Mouse (Mus musculus): Measurements from ENCODE around the gene Gstp3.

The Gstp3 gene

GRCm38 (mm10) chr19:4059069-4059740 is at the start of gene Gstp3:
Gene Gstp3, minus strand, starts transcription at chr19:4059569.
- DNase-seq, result peak; percentile 54

DNA sequence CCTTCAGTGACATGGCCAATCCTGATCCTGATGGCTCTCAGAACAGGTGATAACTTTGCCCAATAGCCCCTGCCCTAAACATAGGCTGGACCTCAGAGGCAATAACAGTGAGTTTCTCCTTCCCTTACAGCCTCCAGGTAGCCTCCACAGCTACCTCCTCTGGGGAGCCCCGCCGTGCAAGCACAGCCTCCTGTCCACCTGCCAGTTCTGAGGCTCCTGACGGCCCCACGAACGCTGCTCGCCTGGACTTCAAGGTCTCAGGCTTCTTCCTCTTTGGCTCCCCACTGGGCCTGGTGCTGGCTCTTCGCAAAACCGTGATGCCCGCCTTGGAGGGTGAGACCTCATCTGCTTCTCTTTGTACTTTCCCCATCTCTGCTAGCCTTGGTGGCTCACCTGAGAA is 49.2 kb upstream of the Gstp3 start:
- DNase-seq, result no peak

DNA sequence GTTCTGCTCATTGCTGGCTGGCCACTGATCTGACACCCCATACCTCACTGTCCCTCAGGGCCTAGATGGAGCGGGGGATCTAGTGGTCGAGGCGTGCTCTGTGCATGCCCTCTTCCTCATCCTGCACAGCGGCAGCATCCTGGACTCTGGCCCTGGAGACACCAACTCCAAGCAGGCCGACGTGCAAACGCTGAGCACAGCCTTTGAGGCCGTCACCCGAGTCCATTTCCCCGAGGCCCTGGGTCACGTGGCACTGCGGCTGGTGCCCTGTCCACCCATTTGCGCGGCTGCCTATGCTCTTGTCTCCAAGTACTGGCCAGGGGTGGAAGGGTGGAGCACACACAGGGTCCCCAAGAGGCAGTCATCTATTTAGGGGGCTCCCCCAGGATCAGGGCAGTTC is 47.3 kb upstream of the Gstp3 start:
- no peak for DNase-seq

DNA sequence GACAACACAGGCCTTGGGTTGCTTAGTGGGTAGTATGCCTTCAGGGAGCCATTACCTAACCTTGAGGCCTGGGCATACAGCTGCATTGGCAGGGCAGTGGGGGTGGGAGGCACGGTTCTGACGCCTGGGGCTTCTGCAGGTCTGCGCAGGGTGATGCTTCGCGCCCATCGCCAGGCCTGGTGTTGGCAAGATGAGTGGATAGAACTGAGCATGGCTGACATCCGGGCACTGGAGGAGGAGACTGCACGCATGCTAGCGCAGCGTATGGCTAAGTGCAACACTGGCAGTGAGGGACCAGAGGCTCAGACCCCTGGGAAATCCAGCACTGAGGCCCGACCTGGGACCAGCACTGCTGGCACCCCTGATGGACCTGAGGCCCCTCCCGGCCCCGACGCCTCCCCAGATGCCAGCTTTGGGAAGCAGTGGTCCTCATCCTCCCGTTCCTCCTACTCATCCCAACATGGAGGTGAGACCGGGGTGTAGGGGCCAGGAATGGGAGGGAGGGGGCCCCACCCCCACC is 45.4 kb upstream of the Gstp3 start:
- DNase-seq, result no peak

- peak; percentile 41 for DNase-seq
Measured at GRCm38 (mm10) chr19:4103792-4104191, 44.4 kb upstream of the Gstp3 start.

DNA sequence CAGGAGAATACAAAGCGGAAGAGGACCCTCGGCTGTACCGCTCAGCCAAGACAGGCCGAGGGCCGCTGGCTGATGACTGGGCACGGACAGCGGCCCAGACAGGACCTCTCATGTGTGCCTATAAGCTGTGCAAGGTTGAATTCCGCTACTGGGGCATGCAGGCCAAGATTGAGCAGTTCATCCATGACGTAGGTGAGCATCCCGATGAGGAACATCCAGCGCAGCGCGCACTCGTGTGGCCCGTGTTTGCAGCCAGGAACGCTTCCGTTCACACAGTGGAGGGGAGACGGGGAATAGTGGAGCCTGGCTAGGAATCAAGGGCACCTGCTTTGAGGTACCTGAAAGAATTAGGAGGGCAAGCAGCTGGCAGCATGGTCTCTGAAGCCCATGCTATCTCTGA is 43.9 kb upstream of the Gstp3 start:
- DNase-seq, result no peak

DNA sequence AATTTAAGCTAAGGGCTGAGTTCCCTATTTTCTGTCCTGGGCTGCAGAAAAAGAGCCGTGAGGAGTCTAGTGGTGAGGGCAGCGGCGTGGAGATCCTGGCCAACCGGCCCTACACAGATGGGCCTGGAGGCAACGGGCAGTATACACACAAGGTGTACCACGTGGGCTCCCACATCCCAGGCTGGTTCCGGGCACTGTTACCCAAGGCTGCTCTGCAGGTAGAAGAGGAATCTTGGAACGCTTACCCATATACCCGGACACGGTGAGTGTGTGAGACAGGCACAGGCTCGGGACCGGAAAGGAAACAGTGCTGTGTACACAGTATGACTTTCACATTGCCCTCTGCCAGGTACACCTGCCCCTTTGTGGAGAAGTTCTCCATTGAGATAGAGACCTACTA is 43.3 kb upstream of the Gstp3 start:
- no peak for DNase-seq

DNA sequence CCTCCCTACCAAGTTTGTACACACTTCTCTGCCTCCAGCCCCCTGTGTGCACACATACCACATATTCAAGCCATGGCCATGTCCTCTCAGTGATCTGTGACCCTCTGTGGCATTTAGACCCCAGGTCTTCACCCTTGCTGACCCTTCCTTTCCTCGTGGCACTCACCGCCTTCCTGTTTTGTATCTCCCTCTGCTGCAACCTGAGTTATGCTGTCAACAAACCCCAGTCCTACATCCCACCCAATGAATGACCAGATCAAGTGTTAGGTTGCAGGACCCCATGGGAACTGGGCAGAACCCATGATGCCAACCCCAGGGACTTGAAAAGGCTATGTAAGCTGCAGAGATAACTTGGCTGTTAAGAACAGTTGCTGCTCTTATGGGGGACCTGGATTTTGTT is 42.7 kb upstream of the Gstp3 start:
- no peak for DNase-seq

DNA sequence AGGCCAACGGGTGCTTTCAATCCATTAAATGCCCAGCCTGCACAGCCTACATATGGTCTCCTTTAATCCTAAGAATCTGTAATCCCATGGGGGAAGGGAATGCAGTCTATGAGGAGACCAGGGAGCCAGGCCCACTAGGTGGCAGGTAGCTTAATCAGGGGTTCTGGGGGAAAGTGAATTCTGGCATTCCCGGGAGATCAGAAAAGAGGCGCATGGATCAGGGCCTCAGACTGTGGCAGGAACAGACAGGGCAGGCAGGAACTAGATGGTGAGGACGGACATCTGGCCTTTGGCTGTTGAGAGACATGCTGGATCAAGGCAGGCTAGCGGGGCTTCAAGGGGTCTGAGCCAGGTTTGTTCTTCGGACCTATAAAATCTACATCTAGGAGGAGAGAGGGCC is 42.1 kb upstream of the Gstp3 start:
- DNase-seq, result no peak

DNA sequence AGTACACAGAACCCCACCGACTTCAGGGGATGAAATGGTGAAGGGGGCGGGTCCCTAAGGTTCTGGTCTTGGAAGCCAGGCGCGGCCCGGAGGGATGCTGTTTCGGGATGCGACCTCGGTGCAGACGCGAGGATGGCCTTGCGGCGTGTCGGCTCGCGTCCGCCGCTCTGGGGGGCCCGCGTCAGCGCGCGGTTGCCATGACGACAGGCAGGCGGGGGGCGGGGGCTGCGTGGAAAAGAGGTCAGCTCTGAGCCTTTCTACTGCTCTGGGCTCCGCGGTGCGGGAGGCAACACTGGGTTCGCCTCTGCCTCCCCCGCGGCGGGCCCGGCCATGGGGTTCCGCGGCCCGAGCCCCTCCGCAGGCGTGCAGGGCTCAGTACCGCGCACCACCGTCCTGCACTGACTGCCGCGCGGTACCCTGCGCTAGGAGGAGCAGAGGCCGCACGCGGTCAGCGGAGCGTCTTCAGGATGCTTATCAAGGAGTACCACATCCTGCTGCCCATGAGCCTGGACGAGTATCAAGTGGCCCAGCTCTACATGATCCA is 41.4 kb upstream of the Gstp3 start:
- peak; percentile 70 for DNase-seq

DNA sequence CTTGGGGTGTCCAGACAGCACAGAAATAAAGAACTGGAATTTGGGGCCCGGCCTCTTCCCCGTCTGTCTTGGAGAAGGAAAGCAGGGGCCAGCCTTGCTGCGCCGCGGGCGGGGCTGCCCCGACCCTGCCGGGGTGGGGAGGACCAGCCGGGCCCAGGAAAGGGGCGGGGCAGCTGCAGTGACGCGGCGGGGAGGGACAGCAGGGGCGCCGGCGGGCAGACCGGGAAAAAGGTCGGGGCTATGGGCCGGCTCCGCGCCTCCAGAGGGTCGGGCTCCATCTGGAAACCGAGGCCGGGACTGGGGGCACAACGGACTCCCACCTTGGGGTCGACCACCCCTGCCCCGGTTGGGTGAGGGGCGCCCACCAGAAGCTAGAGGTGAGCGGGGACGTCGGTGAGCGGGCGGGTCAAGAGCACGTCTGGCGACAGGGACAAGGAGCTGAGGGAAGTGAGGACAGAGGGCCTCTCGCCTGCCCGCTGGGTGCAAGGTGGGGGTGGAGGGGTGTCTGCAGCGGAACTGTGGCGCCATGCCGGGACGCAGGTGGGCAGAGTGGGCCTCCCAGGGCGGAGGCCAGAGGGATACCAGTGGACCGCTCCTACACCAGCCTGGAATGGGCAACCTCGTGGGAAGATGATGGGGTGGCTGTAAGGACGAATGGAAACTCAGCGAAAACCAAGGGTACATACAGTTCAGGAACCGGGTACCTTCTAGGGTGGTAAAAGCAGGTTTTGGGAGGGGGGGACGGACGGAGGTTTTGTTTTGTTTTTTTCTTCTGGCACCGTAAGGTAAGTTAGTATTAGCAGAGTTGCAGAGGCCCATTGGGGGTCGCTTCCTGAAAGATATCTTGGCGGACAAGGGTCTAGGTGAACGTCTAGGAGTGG is 40.7 kb upstream of the Gstp3 start, which contains the start of gene Pitpnm1:
TSS of gene Pitpnm1 (plus strand) at position 162 of the 881 bp plus-strand sequence.
- peak; percentile 85 for DNase-seq

DNA sequence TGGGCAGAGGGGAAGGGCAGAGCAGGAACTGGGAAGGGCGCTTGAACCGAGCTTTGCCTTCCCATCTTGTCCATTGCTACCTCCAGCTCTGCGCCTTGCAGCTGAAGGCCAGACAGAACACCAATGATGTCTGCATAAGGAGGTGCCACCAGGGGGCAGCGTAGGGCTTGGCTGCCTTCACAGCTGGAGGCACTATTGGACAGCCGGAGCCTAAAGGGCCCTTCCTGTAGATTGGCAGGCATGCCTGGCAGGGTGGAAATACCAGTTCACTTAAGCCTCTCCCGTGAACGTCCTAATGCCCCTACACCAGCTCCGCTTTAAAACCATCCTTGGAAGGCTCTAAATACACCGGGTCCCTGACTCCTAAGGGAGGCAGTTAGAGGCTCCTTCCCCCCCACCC is 39.7 kb upstream of the Gstp3 start:
- peak; percentile 95 for DNase-seq

GRCm38 (mm10) chr19:4098426-4098825 is 39.1 kb upstream of the Gstp3 start:
- no peak for DNase-seq

DNA sequence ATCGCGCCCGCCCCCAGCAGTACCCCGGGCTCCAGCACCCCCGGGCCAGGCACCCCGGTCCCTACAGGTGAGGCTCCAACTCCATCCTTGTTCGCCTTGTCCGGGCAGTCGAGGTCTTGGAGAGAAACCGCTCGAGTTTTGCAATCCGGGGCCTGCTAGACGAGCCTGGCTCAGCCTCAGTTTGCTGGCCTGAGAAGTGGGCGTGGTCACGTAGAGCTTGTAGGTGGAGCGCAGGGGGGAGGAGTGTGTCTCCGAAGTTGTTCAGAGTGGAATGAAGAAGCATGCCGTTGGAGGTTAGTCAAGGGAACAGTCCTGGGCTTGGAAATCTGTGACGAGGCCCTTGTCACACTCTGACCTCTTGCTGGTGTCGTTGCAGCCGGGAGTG is 38.1 kb upstream of the Gstp3 start:
- no peak for DNase-seq

DNA sequence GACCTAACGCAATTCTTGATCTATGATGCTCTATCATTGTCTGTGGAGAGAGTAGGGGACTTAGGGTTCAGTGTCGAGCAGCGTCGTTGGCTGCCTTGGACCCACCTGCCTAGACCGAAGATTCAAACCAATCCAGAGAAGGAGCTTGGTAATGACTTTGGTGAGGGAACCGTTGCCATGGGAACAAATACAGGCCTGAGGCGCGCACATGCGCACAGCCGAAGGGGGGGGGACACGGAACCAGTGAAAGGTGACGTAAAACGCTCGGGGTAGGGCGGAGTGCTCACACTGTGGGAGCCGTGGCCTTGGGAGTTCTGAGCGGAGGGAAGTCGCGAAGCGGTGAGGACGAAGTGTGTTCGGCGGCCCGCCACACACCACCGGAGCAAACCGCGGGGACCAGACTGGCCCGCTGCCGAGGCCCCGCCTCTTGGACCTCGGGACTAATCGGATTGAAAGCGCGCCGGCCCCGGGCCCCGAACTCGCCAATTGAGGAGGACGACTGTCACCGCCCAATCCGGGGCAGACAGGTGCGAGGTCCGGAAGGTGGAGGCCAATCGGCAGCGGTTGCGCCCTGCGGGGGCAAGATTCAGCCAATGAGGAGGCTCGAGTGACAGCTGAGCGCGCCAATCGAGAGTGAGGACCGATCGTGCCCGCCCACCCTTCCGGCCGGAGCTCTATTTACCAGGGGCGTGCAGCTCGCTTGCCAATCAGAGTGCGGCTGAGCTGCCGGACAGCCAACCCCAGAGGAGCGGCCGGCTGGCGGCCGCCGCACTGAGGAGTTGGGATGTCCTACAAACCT is 37.5 kb upstream of the Gstp3 start, which contains the start of gene Cdk2ap2:
TSS of gene Cdk2ap2 (plus strand) at position 541 of the 799 bp plus-strand sequence.
- DNase-seq, result peak; percentile 99

DNA sequence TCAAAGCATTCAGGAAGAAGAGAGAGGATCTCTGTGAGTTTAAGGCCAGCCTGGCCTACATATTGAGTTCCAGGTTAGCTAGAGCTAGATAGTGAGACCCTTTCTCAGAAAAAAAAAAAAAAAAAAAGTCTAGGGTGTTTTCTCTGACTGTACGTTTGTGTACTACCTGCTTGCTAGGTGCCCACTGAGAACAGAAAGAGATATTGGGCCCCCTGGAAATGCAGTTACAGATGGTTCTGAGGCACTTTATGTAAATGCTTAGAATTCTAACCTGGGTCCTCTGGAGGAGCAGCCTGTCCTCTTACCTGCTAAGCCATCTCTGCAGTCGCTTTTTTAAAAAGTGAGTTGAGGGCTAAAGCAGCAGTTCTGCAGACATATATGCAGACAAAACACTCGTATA is 36.4 kb upstream of the Gstp3 start:
- DNase-seq, result no peak

DNA sequence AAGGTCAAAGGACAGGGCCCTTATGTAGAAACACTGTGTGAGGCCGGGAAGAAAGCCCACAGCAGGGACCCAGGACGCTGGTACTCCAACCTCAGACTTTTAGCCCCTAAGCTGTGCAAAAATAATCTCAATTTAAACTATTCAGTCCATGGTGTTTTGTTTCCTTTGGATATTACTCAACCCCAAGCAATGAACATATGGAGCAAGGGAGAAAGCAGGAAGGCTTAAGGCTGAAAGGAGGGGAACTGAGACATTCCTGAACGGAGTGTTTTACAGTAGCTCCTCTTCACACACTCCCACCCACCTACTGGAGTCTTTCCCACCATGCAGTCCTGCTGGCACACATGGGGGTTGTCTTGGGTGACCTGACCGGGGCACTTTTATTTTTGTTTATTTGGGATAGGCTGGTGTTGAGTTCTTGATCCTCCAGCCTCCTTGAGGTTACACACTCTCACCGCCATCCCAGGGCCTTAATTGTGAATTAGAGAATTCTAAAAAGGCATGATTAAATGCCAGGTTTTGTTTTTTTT is 35.5 kb upstream of the Gstp3 start:
- DNase-seq, result no peak

DNA sequence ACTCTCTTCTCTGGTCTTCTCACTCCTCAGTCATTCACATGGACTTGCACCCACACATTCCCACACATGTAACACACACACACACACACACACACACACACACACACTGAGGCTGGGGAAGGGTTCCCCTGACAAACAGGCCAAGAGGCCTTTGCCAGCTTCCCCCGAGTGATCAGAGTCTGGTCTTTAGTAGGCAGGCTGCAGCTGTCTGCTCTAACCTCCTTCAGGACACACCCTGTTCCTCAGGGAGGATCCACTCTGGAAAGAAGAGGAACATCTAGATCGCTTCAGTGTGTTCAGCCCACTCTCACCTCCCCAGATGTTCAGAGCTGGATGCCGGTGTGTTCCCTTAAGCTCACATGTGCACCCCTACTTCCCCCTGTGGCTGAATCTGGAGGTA is 35.0 kb upstream of the Gstp3 start:
- no peak for DNase-seq

DNA sequence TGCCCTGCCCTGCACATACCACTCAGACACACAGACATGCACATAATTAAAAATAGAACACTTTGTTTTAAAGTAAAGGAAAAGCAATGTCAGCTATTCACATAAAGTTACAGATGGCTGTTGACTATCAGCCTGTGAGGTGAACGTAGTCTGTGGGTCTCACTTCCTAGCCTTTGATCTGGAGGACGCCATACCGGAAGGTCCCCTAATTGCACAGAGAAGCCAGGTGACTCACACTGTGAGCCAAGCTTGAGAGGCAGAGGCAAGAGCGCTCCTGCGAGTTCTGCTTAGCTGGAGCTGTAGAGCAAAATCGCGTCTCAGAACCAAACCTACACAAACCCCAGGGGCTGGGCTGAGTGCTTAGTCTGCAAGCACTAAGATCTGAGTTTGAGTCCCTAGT is 34.4 kb upstream of the Gstp3 start:
- no peak for DNase-seq

DNA sequence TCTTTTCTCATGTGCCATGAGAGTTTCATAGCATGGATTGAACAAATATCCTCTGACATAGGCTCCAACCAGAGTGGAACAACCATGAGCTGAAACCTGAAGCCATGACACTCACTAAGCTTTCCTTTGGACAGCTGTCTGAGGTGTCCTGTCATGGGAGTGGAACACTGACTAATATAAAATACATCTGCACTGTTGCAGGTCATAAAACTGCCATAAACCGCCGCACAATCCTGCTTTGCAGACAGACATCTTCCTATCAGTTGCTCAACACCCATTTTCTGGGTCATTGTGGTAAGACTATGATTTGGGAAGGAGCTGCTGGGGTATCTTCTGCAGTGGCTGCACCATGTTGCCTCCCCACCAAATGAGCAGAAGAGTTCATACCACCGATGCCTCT is 33.4 kb upstream of the Gstp3 start:
- DNase-seq, result no peak

GRCm38 (mm10) chr19:4091383-4091782 is 32.0 kb upstream of the Gstp3 start:
- no peak for DNase-seq

DNA sequence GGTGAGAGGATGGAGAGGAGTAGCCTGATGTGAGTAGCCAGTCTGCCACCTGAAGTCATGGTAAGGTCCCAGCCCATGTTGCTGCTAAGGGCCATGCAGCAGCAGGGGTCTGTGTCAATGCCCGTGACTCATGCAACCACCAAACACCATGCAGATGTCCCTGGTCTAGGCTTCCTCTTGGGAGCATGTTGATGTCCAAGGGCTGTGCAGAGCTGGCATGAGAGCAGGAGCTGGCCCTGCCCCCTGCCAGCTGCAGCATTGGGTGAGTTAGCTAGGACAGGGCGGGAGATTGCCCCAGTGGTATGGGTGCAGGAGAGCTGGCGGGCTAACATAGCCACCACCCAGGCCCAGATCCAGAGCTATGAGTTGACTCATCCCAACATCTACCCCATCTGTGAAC is 31.1 kb upstream of the Gstp3 start:
- no peak for DNase-seq

DNA sequence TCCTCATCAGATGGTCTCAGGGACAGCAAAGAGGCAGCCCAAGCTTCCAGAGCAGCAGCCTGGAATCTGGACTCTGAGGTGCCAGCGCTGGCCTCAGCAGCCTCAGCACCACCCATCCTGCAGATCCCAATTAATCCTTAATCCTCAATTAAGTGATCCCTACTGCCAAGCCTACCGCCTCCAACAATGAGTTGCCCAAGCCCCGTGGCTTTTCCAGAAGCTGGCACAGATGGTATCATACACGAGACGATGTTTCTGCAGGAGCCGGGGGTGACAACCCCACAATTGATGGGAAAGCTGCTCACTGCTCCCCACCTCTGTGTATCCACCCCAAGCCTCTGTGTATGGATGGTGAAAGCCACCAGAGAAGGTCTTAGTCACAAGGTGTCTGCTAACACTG is 29.8 kb upstream of the Gstp3 start:
- no peak for DNase-seq
